Mouse (Mus musculus) layer of hippocampus, adult 9-11 months (tissue): ENCODE measurements around the gene Cfap20.
A peak's percentile ranks its signal among the peaks of the same experiment; 100 is the strongest.
"Not testable (repeated sequence)": the region's sequence is repeated elsewhere in the genome, so short reads cannot be mapped to it uniquely, and the experiment has no call there.

ENCODE experiments used
- DNase-seq: peaks from one replicate; pipeline ENCODE4 v3.0.0; 2022

Gene Cfap20

DNA sequence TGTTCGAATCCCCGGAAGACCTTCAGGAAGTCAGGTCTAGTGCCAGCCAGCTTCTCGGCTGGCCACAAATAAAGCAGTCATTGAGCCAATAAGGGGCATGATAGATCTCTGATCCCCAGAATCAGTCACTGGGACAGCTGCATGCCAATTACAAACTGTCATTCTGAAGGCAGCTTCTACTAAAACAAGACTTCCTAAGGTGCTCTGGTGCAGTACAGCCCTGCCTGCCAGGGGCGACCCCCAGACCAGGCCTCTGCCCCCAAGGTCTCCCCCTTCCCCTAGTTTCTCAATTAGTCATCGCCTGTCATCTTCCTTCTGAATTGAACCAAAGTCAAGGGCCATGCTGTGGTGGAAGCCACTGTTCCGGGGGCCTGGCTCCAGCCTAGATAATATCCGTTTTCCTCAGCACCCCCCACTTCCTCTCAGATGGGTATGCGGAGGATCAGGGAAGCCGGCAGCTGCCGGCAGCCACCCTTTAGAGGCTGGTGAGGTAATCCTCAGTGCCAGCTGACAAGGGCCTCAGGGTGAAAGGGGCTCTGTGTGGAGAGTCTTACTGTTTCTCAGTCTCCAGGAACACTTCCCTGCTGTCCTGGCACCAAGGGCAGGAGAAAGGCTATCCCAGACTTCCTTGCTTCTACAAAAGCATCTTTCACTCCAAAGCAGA lies 23.2 kb downstream of the Cfap20 start:
- no peak for DNase-seq

DNA sequence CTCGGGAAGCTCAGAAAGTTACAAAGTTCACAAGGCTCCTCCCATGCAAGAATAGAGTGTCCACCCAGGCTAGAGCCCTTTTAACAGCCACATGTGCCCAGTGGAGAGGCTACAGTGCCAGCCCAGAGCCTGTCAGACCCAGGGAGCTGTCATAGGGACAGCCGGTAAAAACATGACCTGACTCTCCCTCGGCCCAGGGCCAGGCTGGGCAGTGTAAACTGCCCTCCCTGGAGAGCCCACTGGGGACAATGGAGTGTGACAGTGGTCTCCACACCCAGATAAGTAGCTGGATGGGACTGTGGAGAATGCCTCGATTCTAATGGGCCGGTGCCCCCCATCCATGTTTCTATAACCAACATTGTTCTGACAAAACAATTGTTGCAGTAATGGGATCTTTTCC lies 25.2 kb downstream of the Cfap20 start:
- DNase-seq = no peak

- DNase-seq = no peak
These were observed 33.6 kb downstream of the Cfap20 start for GRCm38 (mm10) chr8:95401091-95401490.

DNA sequence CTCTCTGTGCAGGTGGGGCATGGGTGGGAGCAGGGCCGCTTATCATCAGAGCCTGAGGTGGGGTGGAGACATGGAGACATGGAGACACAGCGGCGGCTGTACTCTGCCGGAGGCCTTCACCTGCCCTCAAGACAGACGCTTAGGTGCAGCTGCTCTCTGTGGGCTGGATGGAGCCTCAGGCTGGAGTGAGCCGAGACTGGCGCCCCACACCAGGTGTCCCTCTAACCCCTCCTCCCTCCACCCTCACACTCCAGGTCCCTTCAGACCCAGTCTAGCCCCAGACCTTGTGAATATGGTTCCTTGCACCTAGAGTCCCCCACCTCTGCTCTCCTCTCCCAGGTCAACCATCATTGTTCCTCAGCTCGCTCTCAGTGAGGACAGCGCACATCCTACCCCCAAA lies 35.5 kb downstream of the Cfap20 start:
- no peak for DNase-seq

GRCm38 (mm10) chr8:95397201-95397600 lies 37.5 kb downstream of the Cfap20 start:
- no peak for DNase-seq

GRCm38 (mm10) chr8:95396752-95397151 lies 37.9 kb downstream of the Cfap20 start:
- DNase-seq = no peak

DNA sequence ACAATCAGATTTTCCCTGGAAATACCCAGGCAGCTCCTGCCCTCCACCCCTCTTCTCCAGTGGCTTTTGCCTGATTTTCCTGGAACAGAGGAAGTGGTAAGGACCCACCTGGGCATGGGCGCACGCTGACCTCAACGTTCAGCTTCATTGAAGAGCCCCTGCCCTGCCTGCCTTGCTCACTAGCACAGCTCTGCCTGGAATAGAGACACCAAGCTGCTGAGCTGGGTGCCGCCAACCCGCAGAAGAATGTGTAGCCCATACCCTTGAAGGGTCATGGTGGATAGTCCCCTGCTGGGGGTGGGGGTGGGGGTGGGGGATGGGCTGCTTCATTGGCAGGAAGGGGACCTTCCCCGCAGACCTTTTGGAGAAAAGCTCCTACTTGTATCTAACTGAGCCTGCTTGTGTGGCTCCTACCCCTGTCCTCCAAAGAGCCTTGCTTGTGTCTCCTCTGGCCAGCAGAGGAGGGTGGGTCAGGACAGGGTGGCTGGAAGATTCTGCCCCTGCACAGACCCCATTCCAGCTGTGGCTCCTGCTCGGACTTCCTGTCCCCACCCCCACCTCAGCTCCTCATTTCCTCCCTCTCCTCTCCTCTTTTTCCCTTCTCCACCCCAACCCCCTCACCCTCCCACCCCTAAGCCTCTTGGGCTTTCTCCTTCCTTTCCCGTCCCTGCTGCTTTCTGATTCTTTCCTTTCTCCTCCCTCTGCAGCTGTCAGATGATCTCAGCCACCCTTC lies 39.3 kb downstream of the Cfap20 start:
- no peak for DNase-seq

GRCm38 (mm10) chr8:95392604-95393003 lies 42.1 kb downstream of the Cfap20 start:
- no peak for DNase-seq

DNA sequence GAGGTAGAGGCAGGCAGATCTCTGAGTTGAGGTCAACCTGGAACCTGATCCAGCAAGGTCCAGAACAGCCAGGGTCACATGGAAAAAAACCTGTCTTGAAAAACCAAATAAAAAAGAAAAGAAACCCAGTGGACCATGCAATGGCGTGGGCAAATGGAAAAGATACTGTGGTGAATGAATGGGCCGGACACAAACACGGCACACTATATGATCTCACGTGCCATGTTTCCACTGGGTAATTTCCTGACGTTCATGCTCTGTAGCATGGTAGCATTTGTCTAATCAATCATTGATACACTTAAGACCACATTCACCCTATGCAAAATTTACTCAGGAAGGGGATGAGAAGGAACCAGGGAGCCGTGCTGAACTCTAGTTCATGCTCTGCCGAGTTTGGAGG lies 43.6 kb downstream of the Cfap20 start:
- no peak for DNase-seq

- no peak for DNase-seq
These were observed 44.4 kb downstream of the Cfap20 start for GRCm38 (mm10) chr8:95390312-95390711.

GRCm38 (mm10) chr8:95387936-95388335 lies 46.7 kb downstream of the Cfap20 start:
- no peak for DNase-seq

DNA sequence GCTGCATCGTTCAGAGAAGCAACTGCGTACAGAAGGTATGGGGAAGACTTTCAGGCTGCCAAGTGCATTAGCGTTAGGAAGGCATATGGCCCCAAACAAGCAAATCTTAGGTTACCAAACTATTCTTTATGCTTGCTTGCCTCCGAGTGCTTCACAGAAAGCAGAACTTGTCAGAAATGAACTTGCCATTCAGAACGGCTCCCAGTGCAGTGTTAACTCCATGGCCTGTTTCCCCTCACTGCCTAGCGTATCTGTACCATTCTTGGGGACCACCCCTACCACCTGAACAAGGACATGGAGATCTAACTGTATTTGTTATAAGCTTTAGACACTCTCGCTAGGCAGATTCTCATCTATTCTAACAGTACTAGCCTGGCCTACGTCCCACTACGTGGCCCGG lies 47.4 kb downstream of the Cfap20 start:
- no peak for DNase-seq

GRCm38 (mm10) chr8:95386037-95386436 lies 48.6 kb downstream of the Cfap20 start:
- DNase-seq = no peak

DNA sequence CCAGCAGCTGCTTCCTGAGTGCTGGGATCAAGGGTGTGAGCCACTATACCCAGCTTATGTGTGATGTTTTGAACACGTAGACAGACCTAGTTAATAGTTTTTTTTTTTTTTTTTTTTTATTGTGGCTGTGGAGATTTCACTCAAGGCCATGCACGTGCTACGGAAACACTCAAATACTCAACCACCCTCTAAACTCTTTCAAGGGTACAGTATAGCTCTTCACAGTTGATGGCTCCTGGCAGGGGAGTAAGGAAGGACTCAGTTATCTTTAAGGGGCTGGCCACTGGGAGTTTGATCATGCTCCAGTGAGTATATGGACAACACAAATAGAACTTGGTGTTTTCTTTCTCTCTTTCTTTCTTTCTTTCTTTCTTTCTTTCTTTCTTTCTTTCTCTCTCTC lies 50.2 kb downstream of the Cfap20 start:
- DNase-seq = no peak

- no peak for DNase-seq
These were observed 53.1 kb downstream of the Cfap20 start for GRCm38 (mm10) chr8:95381595-95381994.

DNA sequence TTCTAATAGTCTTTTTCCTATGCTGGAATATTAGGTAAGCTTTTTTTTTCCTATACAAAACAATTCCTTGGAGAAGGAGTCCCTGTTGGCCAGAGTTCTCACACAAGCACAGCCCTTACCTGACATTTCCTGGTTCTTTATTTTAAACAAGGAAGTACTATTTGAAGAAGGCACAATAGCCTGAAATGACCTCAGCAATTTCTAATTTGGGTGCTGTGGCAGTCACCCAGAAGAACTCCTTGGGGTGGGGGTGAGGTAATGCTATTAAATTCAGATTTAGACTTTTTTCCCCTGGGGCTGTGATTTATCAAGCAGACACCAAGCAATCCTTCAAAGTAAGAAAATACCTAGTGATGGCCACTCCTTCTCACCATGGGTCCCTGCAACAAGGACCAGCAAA lies 53.7 kb downstream of the Cfap20 start:
- no peak for DNase-seq

GRCm38 (mm10) chr8:95378928-95379327 lies 55.7 kb downstream of the Cfap20 start:
- DNase-seq = not testable (repeated sequence)

- no peak for DNase-seq
These were observed 56.8 kb downstream of the Cfap20 start for GRCm38 (mm10) chr8:95377863-95378291.

- DNase-seq = no peak
These were observed 57.6 kb downstream of the Cfap20 start for GRCm38 (mm10) chr8:95377101-95377500.

DNA sequence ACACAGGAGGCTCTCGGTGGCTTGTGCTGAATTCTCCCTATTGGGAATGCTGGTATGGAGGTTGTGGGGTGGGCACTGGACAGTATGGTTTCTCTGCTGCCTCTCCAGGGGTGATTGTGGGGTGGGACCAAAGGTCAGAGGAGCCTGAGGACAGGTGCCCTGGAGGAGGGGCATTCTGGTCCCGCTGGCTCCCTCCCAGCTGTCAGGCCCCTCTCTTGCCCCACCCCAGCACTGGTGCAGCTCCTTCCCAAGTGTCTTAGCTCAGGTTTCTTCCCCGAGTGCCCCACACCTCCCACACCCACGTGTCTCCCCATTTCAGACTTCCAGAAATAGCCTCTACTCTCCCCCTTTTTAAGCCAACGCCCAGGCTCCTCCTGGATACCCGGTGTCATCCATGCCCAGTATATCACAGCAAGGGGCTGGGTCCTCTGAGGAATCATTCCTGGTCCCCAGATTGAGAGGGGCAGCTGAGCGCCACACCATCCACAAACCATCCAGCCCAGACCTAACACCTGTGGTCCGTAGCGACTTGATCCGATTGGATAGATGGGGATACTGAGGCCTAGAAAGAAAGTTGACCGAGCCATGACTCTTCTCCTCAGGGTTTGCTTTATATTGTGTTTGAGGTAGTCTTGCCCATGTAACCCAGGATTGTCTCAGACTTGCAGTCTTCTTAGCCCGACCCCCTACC lies 58.2 kb downstream of the Cfap20 start:
- no peak for DNase-seq

- DNase-seq = peak; percentile 30
These were observed 59.2 kb downstream of the Cfap20 start for GRCm38 (mm10) chr8:95375374-95375930.

- no peak for DNase-seq
These were observed 60.2 kb downstream of the Cfap20 start for GRCm38 (mm10) chr8:95374429-95374828.

DNA sequence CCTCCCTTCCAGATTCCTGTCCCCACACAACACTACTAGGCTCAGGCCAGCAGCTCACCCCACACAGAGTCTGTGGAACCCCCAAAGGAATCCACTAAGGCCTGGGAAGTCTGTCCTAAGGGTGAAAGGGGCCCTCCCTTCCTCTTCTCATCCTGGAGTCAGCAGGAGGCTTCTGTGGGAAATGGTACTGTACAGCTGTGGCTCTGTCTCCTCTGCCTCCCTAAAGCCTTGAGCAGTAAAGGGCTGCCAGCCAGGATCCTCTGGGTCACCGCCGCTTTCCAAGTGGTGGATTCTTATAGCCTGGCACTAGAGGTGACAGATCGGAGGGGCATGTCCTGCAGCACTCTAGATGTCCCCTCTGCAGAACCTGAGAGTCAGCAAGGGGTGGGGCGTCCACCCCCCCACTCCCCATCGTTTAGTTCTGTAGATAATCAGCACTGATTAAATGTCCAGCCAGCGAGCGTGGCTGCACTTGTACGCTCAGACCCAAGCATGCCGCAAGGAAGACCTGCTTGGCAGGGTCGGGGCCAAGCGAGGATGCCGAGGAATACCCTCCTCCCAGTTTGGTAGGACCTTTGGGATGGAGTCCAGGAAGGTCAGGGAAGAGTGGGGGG lies 61.2 kb downstream of the Cfap20 start:
- no peak for DNase-seq
